Comparison of ENCODE assay signal across 10 mouse cellular contexts in genomic region chr2:117331634-117332033, GRCm38 (mm10). TPM values are rescaled to one million over a fixed set of nuclear protein-coding genes. Genes with fewer than 3 reads are reported as not detected.
DNase-seq lines count a peak whose midpoint lies in the region; ATAC-seq and TF ChIP-seq lines count a peak whose summit lies in the region.
"Had no signal": no experiment of that assay in that cellular context is flagged by ENCODE, and none has a peak within 500 bp of the region (broad histone marks: within the 10 kb centered on the region; RNA-seq: fewer than 3 reads in every experiment).

No protein-coding gene starts in this region.

- no peaks in the 10 kb centered on the region for H3K36me3 ChIP-seq in G1E (replicated peaks)
- H3K36me3 ChIP-seq in stomach, embryonic 15.5 days: no peaks in the 10 kb centered on the region
- H3K36me3 ChIP-seq: limb, embryonic 12.5 days; neural tube, embryonic 13.5 days had no signal

- no peak for TF ChIP-seq POLR2A in lung, adult 2 months (IDR thresholded peaks at IDR 0.05; ENCODE audit: borderline replicate concordance, extremely low read depth, low read depth, low read length)

- no peak for ATAC-seq in G1E (ENCODE audit: extremely low read depth, insufficient number of reproducible peaks, low FRiP score, poor library complexity, severe bottlenecking)
- ATAC-seq in stomach, embryonic 15.5 days (ENCODE audit: insufficient read depth, low FRiP score, low read depth): 0 out of 2 replicates have a peak, but pooled peaks have one; percentile 16

- H3K4me1 ChIP-seq in lung, adult 2 months (ENCODE audit: control insufficient read depth, insufficient read depth, low read length): no peaks in the 10 kb centered on the region
- H3K4me1 ChIP-seq in G1E (ENCODE audit: insufficient read depth, low read depth, low read length): no peaks in the 10 kb centered on the region
- no peaks in the 10 kb centered on the region for H3K4me1 ChIP-seq in stomach, embryonic 15.5 days

- no peaks in the 10 kb centered on the region for H3K27me3 ChIP-seq in G1E (ENCODE audit: insufficient read depth, low read length)
- no peaks in the 10 kb centered on the region for H3K27me3 ChIP-seq in stomach, embryonic 15.5 days (replicated peaks)
- H3K27me3 ChIP-seq: limb, embryonic 12.5 days; neural tube, embryonic 13.5 days had no signal

- no peaks in the 10 kb centered on the region for H3K9me3 ChIP-seq in G1E (replicated peaks)
- H3K9me3 ChIP-seq in stomach, embryonic 15.5 days: no peaks in the 10 kb centered on the region
- H3K9me3 ChIP-seq: limb, embryonic 12.5 days; neural tube, embryonic 13.5 days had no signal

- peak; percentile 27; the same call in 1 of the 2 replicates for TF ChIP-seq CTCF in lung, adult 2 months (IDR thresholded peaks at IDR 0.05; ENCODE audit: insufficient read depth, low read length)
- TF ChIP-seq CTCF in G1E (IDR thresholded peaks at IDR 0.05; ENCODE audit: low read depth, low read length): 0 out of 2 replicates have a peak, but pooled peaks have one; percentile 10

- DNase-seq in lung, adult 2 months: no peak
- no peak for DNase-seq in lung, postnatal 25 days (ENCODE audit: low spot score)
- DNase-seq in G1E (ENCODE audit: low spot score): no peak
- peak; percentile 17 for DNase-seq in embryo, embryonic 10.5 days (ENCODE audit: low spot score)
- no peak for DNase-seq in cerebellum, postnatal 4 days (ENCODE audit: low spot score in 2 of 2)
- DNase-seq in frontal cortex, postnatal 10 days (ENCODE audit: low spot score in 2 of 2): no peak

- H3K4me2 ChIP-seq in stomach, embryonic 15.5 days: no peak overlapping the region
- H3K4me2 ChIP-seq: hindbrain, embryonic 14.5 days; limb, embryonic 12.5 days; neural tube, embryonic 13.5 days had no signal

- H3K9ac ChIP-seq in stomach, embryonic 15.5 days: no peak overlapping the region
- H3K9ac ChIP-seq: hindbrain, embryonic 14.5 days; limb, embryonic 12.5 days; neural tube, embryonic 13.5 days had no signal

- no peak overlapping the region for H3K27ac ChIP-seq in stomach, embryonic 15.5 days
- H3K27ac ChIP-seq: hindbrain, embryonic 14.5 days; limb, embryonic 12.5 days; neural tube, embryonic 13.5 days had no signal

- 58% methylated on average over 5 of the region's 5 CpGs for WGBS in lung, adult 2 months
- 48% methylated on average over 5 of the region's 5 CpGs for WGBS in stomach, embryonic 15.5 days

- no peak overlapping the region for H3K4me3 ChIP-seq in lung, adult 2 months (replicated peaks; ENCODE audit: extremely low read depth, low read depth, low read length)
- H3K4me3 ChIP-seq in G1E (ENCODE audit: low read depth, low read length): no peak overlapping the region
- no peak overlapping the region for H3K4me3 ChIP-seq in stomach, embryonic 15.5 days (replicated peaks)
- H3K4me3 ChIP-seq: limb, embryonic 12.5 days; neural tube, embryonic 13.5 days had no signal

RNA-seq across cellular contexts. Expression of gene Rasgrp1, which starts 11.2 kb away (rescaled TPM):
- 1.6 and 3.6 TPM in 2 replicates for polyA plus RNA-seq in lung, adult 2 months (2012; rRNA removed)
- not detected in 2 replicates for total RNA-seq in G1E (2014; fragmentation: Nextera tagmentation)
- total RNA-seq in G1E (2017): 0.05 and 0.12 TPM in 2 replicates
- not detected in 2 replicates for polyA plus RNA-seq in G1E (2012)
- polyA plus RNA-seq in stomach, embryonic 15.5 days (2015; fragmentation: Nextera tagmentation; extraction: Ambion mirVana): 1.3 and 1.5 TPM in 2 replicates
